Mouse (Mus musculus) adrenal gland, adult 18-20 months (tissue): ENCODE data around the gene Krtap26-1. TPM values are rescaled to one million over a fixed set of nuclear protein-coding genes. Genes with fewer than 3 reads are reported as not detected.

Source experiments
- DNase-seq, 2 experiments: peaks; one replicate each; pipeline ENCODE4 v3.0.0; 2021 to 2022; ENCODE audit warnings: low spot score in 2 of 2
- long read RNA-seq, 2 experiments: library from polyadenylated mRNA; stranded (forward); transcript quantifications; one replicate each; pipeline ENCODE4 v2.0.0; 2021
- total RNA-seq, 2 experiments: library from RNA; stranded (reverse); gene quantifications; 1 replicate in 1 of 2; 2 replicates in 1 of 2; pipeline ENCODE4 v1.2.3; 2021

Krtap26-1 gene
- not detected for total RNA-seq
- long read RNA-seq, experiment 1: 0 reads
- long read RNA-seq, experiment 2: 0 reads

DNA sequence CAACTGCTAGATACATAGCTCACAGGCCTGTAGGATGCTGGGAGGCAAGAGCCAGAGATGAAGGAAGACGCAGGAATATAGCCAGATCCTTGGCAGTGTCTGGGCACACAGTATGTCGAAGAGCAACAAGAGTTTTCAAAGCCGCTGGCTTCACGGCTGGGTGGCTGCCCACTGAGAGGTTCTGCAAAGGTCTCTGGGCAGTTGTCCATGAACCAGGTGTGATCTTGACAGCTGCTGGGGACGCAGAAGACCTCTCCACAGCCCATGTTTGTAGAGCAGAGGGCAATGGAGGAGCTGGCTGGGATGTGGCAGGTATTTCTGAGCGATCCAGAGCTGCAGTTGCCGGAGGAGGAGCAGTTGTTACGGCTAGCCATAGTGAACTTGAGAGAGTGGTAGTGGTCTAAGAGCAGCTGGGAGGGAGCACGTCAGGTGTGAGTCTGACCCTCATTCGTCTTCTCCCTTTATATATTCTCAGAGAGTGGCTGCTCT is at the start of gene Krtap26-1:
Gene Krtap26-1, minus strand, starts transcription at position 439 of the 489 bp plus-strand sequence.
- DNase-seq: no peak

DNA sequence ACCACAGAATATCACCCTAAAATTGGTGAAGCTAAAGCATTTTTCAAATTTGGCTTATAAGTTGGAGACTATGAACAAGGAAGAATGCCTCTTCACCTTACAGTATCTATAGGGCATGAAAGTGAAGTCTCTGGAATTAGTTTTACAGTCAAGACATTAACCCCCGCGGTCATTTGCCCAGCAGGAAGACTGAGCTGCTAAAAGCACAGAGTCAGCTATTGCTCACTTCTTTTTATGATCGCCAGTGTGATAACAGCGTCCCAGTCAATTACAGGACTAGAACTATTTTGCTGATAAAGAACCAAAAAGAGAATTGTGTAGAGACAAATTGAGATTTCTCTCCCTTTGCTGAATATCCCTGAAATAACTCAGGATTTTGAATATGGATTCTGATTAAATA is 48.7 kb upstream of the Krtap26-1 start:
- DNase-seq: no peak

DNA sequence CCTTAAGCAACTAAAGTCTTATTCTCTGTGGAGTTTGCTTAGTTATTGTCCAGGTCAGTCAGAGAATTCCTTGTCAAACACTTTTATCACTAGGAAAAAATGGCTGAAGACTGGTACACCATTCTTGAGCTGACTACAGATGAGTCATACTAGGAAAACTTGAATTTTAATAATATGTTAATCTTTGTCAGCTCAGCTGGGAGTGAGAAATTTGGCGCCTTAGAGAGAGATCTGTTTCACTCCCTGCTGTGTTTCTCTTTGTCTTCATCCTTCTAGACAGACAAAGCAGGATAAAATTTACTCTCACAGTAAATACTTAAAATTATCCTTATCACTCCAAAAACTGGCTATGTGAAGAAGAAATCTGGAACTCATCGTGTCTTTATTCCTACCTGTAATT is 33.7 kb upstream of the Krtap26-1 start:
- DNase-seq: no peak

DNA sequence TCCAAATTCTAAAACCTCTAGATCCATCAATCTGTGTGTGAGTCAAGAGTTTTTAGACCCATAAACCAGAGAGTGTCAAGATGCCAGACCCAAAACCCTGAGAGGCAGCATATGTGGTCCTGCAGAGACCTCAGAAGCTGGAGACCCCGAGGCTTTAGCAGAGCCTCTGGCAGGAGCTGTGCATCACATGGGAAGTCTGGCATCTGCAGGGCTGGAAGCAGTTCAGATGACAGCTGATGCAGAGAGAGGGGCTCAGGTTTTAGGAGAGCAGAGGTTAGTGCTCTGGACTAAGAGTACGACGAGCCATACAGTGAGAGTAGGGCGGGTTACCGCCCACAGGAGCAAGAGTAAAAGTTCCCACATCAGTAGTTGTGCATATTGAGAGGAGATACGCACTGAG is 31.5 kb upstream of the Krtap26-1 start:
- no peak for DNase-seq

DNA sequence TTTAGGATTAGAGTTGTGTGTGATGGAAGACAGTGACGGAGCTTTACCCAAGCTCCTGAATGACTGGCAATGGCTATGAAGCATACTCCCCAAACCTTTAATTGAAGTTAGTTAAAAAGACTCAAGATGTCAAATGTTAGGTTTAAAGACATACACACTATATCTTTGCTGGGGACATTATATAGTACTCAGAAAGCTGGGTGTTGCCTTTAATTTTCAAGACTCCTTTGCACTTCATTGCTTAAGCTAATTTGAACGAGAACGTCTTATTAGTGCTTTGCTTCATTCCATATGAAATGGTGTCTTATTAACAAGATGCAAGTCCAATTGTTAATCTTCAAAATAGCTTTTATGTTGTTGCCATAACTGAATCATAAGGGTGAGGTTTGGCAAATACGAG is 24.0 kb upstream of the Krtap26-1 start, which contains the start of gene Krtap27-1:
Gene Krtap27-1, minus strand, starts transcription at position 101 of the 400 bp plus-strand sequence.
- DNase-seq: no peak

DNA sequence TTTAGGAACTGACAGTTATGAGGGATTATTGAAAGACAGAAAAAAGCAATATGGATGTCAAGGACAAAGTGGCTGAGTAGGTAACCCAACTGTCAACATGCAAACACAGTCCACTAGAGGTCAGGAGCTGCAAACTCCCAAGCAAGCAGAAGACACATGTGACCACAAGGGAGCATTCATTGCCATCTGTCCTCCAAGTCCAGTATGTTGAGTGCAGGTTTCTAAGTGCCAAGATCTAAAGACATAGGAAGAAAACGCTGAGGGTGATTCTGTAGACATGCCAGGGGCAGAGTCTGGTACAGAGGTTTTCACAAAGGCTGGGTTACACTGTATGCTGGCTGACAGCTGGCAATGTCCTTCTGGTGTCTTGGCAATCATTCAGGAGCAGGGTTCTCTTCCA is 9.8 kb upstream of the Krtap26-1 start:
- no peak for DNase-seq

DNA sequence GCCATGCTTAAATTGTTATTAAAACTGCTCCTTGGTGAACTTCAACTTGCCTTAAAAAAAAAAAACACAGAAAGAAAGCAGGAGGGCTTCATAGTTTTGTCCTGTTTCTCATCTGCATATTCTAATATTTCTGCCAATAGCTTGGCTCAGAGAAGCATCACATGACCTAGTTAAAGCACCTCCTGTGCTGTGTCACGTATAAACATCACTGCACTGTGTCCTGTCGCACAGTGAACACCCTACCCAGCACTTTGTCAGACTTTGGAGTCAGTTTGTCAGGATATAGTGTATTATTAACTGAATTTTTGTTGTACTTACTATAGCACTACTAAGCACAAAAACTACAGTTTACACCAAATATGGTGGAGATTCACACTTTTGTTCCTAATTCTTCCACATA is 4.4 kb upstream of the Krtap26-1 start:
- no peak for DNase-seq

DNA sequence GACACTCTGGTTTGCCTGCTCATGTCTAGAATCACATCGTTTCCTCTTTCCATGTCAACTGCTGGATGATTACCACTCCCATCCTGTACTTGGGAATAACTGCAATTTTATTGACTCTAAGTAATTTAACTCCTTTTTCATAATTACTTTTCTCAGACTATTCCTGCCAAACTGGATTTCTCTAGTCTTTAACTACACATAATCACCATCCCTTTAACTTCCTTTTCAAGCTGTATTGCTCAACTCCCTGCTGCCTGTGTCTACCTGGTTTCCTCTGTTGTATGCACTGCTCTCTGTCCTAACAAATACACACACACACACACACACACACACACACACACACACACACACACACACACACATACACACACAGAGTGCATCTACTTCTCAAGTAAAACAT is 3.5 kb upstream of the Krtap26-1 start:
- no peak for DNase-seq

DNA sequence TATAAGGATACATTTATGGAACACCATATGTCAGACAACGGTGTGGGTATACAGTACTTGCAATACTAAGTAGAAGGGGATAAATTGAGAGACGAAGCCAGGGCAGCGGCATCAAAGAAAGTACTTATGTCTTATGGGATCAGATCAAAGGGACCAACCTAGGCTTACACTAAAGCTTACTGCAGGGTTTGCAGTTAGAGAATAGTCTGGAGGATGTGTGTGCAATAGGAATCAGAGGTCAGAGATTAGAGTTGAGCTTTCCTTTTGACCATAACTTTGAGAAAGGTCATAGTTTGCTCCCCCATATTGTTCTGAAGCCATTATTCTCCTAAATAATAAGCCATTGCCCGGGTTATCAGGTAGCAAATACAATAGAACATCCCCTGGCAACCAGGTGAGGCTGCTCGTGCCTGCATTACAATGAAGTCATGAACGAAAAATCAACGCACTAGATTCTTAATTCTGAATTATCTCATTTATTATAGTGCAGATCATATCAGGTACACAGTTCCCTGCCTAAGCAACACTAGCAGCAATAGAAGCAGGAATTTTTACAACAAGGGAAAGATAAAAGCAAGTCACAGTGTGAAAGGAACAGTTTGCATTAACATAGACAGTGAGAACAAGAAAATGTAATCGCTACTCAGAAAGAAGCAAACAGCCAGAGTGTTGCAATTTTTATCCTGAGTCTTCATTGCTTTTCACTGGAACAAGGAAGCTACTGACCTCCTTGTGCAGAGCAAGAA is 1.1 kb downstream of the Krtap26-1 start:
- DNase-seq: no peak

DNA sequence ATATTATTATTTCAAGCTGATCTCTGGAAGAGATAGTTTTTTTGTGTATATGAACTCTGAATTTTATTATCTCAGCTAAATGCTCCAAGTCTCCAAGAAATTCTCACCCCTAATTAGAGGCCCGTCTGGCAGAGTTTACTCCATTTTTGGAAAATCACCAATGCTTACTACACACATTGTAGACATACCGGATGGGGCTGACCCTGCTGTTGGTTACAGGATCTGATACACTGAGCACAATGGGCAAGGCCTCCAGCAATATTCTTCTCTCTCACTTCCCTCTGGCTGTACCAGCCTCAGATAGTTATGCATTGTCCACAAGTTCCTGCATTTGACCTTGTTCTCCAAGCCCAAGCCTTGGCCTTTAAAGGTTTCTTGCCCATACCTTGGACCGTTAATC is 7.5 kb downstream of the Krtap26-1 start:
- no peak for DNase-seq

DNA sequence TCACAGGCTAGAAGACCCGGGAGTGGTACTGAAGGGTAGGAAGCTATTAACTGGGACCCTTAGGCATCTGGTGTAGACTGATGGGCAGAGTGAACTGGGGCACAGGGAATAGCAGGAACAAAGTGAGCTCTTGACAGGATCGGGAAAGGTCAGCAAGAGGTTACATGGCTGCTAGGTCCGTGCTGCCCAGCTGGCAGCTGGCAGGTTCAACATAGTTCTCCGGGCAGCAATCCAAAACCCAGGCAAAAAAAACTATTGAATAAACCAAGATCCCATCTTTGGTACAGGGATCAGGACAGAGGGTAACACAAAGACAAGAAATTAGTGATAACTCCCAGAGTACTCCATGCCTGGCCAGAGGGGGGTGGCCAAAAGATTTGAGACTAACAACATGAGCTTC is 12.5 kb downstream of the Krtap26-1 start:
- DNase-seq: no peak

DNA sequence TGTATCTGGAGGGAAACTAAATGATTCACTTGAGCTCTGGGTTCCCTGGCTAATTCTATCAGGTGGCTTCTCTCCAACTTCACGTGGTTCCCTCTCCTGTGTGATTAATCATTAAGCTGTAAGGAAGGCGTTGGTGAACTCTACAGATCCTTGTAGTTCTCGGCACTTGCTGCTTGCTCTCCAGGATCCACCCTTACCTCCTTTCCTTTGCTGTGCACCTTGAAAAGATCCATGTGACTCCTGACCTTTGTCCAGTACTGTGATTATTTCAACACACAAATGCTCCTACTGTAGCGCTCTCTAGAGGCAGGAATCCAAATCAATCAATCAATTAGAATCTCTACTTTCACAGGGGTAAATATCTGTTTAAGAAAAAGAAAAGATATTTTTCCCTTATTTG is 16.1 kb downstream of the Krtap26-1 start:
- no peak for DNase-seq

DNA sequence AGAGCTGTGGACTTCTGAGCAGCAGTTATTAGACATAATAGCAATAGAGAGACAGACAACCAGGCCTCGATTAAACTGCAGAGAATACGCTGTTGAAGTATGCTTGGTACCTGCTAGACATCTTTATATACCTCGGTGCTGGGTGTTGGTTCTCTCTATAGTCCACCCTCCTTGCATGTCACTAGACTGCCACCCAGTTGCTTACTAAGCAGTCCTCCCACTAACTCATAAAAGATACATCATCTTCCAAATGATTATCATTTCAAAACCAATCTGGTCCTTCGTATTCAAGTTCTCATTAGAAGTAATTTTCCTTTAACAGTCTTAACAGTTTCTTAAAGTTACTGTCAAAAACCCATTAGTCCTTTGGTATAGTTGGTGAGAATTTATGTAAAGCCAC is 20.0 kb downstream of the Krtap26-1 start, which contains the start of gene 2310079G19Rik:
Gene 2310079G19Rik, minus strand, starts transcription at position 101 of the 400 bp plus-strand sequence.
- no peak for DNase-seq

DNA sequence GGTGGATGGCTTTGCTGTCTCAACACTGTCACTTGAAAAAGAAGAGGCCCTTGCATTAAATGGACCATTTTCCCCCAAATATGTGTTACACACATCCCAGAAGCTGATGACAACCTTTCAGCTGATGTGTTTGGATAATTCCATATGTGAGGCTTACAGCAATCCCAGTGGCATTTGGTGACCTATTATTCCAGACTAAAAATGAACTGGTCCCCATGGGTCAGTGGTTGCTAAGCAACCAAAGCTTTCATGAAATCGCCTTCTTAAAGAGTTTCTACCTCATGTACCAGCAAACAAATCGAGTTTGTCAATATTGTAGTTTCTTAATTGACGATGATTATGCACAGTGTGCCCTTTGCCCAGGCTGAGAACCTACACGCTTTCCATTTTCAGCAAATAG is 34.9 kb downstream of the Krtap26-1 start:
- DNase-seq: no peak

DNA sequence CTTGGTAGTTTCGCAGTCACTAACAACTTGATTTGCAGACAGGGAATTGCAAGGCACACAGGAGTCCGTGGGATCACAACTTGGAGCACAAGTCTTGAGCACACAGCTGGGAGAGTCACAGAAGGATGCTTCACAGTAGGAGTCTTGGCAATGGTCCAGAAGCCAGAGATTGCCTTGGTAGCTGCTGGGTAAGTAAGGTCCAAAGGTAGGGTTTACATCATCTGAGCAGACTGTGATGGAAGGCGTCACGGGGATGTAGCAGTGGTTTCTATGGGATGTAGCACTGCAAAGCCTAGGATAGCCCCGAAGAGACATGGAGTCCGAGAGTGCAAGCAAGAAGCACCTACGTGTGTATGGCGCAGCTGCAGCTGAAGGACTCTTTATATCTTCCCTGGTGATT is 35.7 kb downstream of the Krtap26-1 start, which contains the start of gene Krtap24-1:
Gene Krtap24-1, minus strand, starts transcription at position 358 of the 400 bp plus-strand sequence.
- DNase-seq: no peak

DNA sequence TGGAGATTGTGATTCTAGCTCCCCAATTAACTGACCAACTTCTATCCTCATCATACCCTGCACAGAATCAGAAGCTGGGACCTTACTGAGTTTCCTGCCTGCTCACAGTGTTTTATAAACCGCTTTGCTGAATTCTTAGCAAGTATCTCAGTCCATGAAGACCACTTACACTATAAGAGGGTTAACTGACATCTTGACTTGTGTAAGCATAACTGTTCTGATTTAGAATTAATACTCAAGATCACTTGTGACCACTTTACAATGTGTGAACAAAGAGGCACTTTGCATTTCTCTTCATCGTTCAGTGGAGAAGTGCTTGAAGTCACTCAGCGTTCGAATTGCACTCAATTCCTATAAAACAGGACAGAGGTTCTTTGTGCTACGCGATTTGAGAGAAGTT is 43.0 kb downstream of the Krtap26-1 start:
- DNase-seq: no peak

DNA sequence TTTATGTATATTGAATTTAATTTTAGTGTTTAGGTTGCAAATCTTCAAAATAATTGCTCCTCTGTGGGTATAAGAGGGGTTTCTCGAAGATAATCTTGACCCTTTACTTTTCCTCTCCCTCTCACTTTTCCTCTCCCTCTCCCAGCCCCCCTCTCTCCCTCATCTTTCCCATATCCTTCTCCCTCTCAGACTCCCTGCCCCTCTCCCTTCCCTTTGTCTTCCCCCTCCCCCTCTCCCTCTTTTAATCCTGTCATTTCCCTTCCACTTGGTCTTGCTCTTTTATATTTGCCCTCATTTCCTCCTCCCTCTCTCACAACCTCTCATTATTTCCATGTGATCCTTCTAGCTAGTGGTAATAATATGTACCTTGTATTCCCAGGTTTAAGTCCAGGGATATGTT is 45.1 kb downstream of the Krtap26-1 start:
- no peak for DNase-seq

DNA sequence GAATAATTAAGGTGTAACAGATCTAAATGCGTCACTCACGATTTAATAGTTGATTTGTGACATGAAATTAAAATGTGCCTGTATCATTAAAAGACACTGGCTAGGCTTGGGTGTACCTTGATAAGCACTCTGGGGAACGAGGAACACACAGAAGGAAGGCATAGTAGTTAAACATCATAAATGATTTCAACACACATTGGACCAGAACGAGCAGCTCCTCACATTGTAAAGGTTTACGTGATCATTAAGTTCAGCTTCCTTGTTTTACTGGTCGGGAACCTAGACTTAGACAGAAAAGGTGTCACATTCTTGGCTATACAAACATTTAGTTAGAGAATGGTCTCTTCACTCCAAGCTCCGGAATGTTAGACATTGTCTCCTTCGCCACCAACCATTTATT is 47.3 kb downstream of the Krtap26-1 start:
- no peak for DNase-seq

DNA sequence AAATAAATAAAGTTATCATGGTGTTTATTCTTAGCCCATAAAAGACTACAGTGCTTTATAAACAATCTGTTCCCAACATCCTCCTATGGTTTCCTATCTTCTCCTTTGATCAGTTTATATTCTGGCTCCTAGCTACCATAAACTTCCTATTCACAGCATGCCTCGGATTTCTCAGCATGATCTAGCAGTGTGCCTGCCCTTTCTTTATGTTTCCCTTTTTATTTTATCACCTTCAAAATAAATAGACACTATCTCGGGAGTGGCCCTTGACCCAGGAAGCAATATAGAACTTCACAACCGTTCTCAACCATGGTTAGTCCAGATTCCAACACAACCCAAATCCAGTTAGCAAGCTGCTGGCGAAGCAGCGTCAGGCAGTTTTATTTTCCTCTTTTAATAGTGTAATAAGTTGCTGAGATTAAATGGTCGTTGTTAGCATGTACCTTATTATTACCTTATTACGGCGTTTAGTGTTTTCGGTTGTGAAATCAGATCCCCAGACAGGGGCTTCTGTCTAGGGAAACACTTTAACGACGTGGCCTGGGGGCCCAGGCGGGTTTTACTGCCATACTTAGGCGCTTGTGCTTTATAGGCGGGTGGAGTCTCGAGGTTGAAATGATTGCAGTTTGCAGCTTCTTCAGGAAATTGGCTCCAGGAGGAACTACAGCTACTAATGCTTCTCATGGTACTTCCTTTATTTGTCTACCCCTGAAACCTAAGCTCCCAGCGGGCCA is 47.9 kb downstream of the Krtap26-1 start:
- no peak for DNase-seq
